Mouse (Mus musculus) ES-CJ7 (cell line): ENCODE measurements at regions not wholly inside any gene's neighbourhood (a gene's known extent, or its start where the extent isn't known, plus 50 kb on each side); places are given as distances from the start of the nearest gene placed in this dataset.

Experiments used
- DNase-seq: peaks from one replicate; pipeline ENCODE4 v3.0.0; 2011; ENCODE audit warnings: low read depth, low spot score

GRCm38 (mm10) chr5:69678268-69678667, 86.1 kb upstream of the Gnpda2 start:
- no peak for DNase-seq

- no peak for DNase-seq
Observed at GRCm38 (mm10) chr5:69665555-69665954, 73.4 kb upstream of the Gnpda2 start.

- no peak for DNase-seq
Observed at GRCm38 (mm10) chr5:69663961-69664360, 71.8 kb upstream of the Gnpda2 start.
